Mouse (Mus musculus) E14TG2a.4 (cell line): ENCODE data around the gene Pawr.

ENCODE experiments used
- H3K27me3 ChIP-seq: 2 replicates; pipeline ENCODE4 v1.6.1; 2014; ENCODE audit warnings: low read length, control low read depth; ENCODE audit not compliant: insufficient read depth
- H3K36me3 ChIP-seq: 2 replicates; pipeline ENCODE4 v1.6.1; 2014; ENCODE audit warnings: low read length, control low read depth; ENCODE audit not compliant: insufficient read depth
- H3K4me1 ChIP-seq: replicated peaks from 2 replicates; pipeline ENCODE4 v1.6.1; 2014; ENCODE audit warnings: low read depth, low read length, control low read depth
- H3K4me3 ChIP-seq: replicated peaks from 2 replicates; pipeline ENCODE4 v1.5.1; 2014; ENCODE audit warnings: mild to moderate bottlenecking, low read length
- H3K9me3 ChIP-seq: 2 replicates; pipeline ENCODE4 v1.6.1; 2014; ENCODE audit warnings: low read length, control low read depth
- CTCF ChIP-seq: conservative IDR thresholded peaks from 2 replicates; pipeline ENCODE4 v1.5.1; 2014; ENCODE audit warnings: low read length
- NANOG ChIP-seq: IDR thresholded peaks from 2 replicates; pipeline ENCODE4 v1.6.1; 2014; ENCODE audit warnings: borderline replicate concordance, low read length, mixed read lengths
- POU5F1 ChIP-seq: IDR thresholded peaks from 2 replicates; pipeline ENCODE4 v1.6.1; 2014; ENCODE audit warnings: low read length, borderline replicate concordance

Gene Pawr

GRCm38 (mm10) chr10:108366251-108366650, 34.3 kb downstream of the Pawr start:
- Histone ChIP-seq H3K4me1 (peaks cover 56% of the 10 kb centered on the region), H3K27me3 (no peaks in the 10 kb centered on the region), H3K9me3 (no peaks in the 10 kb centered on the region), H3K36me3 (no peaks in the 10 kb centered on the region), H3K4me3 (no peak overlapping the region)
- TF ChIP-seq CTCF (no peak), POU5F1 (no peak), NANOG (no peak)

- no peaks in the 10 kb centered on the region for H3K36me3 ChIP-seq
- no peaks in the 10 kb centered on the region for H3K27me3 ChIP-seq
- H3K9me3 ChIP-seq = no peaks in the 10 kb centered on the region
- no peak for TF ChIP-seq CTCF
- no peak for TF ChIP-seq POU5F1
- TF ChIP-seq NANOG = no peak
- H3K4me1 ChIP-seq = peaks cover 37% of the 10 kb centered on the region
- no peak overlapping the region for H3K4me3 ChIP-seq
These were observed 36.4 kb downstream of the Pawr start for GRCm38 (mm10) chr10:108368358-108368757.

DNA sequence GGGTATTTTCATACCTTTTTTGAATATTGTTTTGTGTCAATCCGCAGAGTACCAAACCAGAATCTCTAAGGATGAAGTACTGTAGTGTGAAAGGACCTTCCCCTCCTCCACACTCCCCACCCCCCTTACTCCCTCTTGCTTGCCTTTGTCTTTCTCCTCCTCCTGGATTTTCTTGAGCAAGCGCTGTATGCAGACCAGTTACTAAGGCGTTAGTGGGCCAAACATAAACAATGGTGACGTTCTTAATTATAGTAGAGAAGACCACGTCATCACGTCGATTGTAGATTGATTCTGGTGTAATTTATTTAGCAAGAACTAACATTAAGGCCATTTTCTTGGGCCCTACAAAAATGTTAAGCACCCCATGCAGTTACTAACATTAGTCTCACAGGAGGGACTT, 40.3 kb downstream of the Pawr start:
- Histone ChIP-seq H3K9me3 (peaks cover 9% of the 10 kb centered on the region), H3K4me1 (0 out of 2 replicates have a peak, but pooled peaks cover 8% of the 10 kb centered on the region), H3K4me3 (no peak overlapping the region), H3K27me3 (no peaks in the 10 kb centered on the region), H3K36me3 (0 out of 2 replicates have a peak, but pooled peaks cover 5% of the 10 kb centered on the region)
- TF ChIP-seq NANOG = no peak
- TF ChIP-seq CTCF = no peak
- no peak for TF ChIP-seq POU5F1

- Histone ChIP-seq H3K36me3 (0 out of 2 replicates have a peak, but pooled peaks cover 5% of the 10 kb centered on the region), H3K4me3 (no peak overlapping the region), H3K27me3 (no peaks in the 10 kb centered on the region), H3K9me3 (peaks cover 9% of the 10 kb centered on the region), H3K4me1 (0 out of 2 replicates have a peak, but pooled peaks cover 8% of the 10 kb centered on the region)
- TF ChIP-seq POU5F1 (no peak), NANOG (no peak), CTCF (no peak)
These were observed 40.9 kb downstream of the Pawr start for GRCm38 (mm10) chr10:108372858-108373257.

GRCm38 (mm10) chr10:108375796-108376195, 43.9 kb downstream of the Pawr start:
- no peak for TF ChIP-seq CTCF
- no peak overlapping the region for H3K4me3 ChIP-seq
- H3K36me3 ChIP-seq = 0 out of 2 replicates have a peak, but pooled peaks cover 5% of the 10 kb centered on the region
- H3K4me1 ChIP-seq = 0 out of 2 replicates have a peak, but pooled peaks cover 3% of the 10 kb centered on the region
- H3K27me3 ChIP-seq = no peaks in the 10 kb centered on the region
- peaks cover 9% of the 10 kb centered on the region for H3K9me3 ChIP-seq

DNA sequence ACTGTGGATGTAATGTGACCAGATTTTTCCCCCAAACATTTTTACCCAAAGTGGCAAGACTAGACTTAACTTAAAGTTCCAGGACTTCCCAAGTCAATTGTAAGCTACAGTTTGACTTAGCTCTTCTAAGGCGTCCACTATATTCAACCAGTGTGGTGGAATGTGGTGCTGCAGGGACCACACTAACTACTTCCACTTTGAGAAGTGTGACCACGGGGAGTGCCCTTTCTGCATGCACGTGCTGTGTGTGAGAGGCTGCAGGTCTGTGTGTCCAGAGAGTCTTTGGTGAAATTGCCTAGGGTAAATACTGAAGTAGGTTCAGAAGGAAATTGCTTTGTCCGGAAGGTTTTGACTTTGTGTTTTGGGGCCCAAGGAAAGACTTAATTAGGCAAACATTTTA, 44.4 kb downstream of the Pawr start:
- H3K4me1 ChIP-seq = 0 out of 2 replicates have a peak, but pooled peaks cover 3% of the 10 kb centered on the region
- no peak for TF ChIP-seq CTCF
- no peak for TF ChIP-seq POU5F1
- TF ChIP-seq NANOG = no peak
- H3K9me3 ChIP-seq = peaks cover 9% of the 10 kb centered on the region
- H3K27me3 ChIP-seq = no peaks in the 10 kb centered on the region
- no peak overlapping the region for H3K4me3 ChIP-seq
- 0 out of 2 replicates have a peak, but pooled peaks cover 5% of the 10 kb centered on the region for H3K36me3 ChIP-seq

- TF ChIP-seq NANOG = no peak
- no peak for TF ChIP-seq POU5F1
- no peak for TF ChIP-seq CTCF
- Histone ChIP-seq H3K36me3 (peaks cover 12% of the 10 kb centered on the region), H3K4me1 (no peaks in the 10 kb centered on the region)
These were observed 45.4 kb downstream of the Pawr start for GRCm38 (mm10) chr10:108377369-108377768.

DNA sequence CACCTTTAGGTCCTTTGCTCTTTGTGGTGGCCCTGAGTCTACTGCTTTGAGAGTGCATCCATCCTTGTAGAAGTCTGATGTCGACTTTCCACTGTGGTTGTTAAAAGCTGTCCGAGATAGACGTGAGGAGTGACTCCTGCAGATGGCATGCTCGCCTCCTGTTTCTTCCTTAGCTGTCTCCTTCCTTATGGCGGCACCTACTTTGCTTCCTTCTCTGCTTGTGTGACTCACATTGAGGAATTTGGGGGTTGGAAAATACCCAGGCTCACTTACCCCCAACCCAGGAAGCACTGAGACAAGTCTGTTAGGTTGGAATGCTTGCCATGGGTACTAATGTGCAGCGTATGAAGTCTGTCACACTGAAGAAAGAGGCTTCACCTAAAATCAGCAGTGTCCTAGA, 46.1 kb downstream of the Pawr start:
- H3K27me3 ChIP-seq = no peaks in the 10 kb centered on the region
- peaks cover 9% of the 10 kb centered on the region for H3K9me3 ChIP-seq
- no peaks in the 10 kb centered on the region for H3K4me1 ChIP-seq
- no peak overlapping the region for H3K4me3 ChIP-seq
- no peak for TF ChIP-seq CTCF
- no peak for TF ChIP-seq NANOG
- TF ChIP-seq POU5F1 = no peak
- H3K36me3 ChIP-seq = peaks cover 19% of the 10 kb centered on the region

More at GRCm38 (mm10) chr10:108377369-108377768, 45.4 kb downstream of the Pawr start:
- Histone ChIP-seq H3K9me3 (peaks cover 9% of the 10 kb centered on the region), H3K4me3 (no peak overlapping the region), H3K27me3 (no peaks in the 10 kb centered on the region)

- TF ChIP-seq CTCF (no peak), NANOG (no peak), POU5F1 (no peak)
- H3K27me3 ChIP-seq = no peaks in the 10 kb centered on the region
- H3K4me1 ChIP-seq = no peaks in the 10 kb centered on the region
- H3K4me3 ChIP-seq = no peak overlapping the region
- H3K9me3 ChIP-seq = peaks cover 9% of the 10 kb centered on the region
- H3K36me3 ChIP-seq = peaks cover 23% of the 10 kb centered on the region
These were observed 46.6 kb downstream of the Pawr start for GRCm38 (mm10) chr10:108378479-108378878.
